Mouse (Mus musculus) intestine, embryonic 16.5 days (tissue): ENCODE measurements around the gene Gm20458. TPM values are rescaled to one million over a fixed set of nuclear protein-coding genes. Genes with fewer than 3 reads are reported as not detected.

ENCODE experiments used
- ATAC-seq: fragments of 200-750 bp; cut with Nextera tagmentation; 2 replicates; pipeline ENCODE4 v1.8.0; 2017; ENCODE audit warnings: moderate TSS enrichment, moderate library complexity
- H3K27ac ChIP-seq: fragments of 300-500 bp; sonication (generic); 2 replicates; pipeline ENCODE4 v1.5.1; 2014; ENCODE audit warnings: mild to moderate bottlenecking, low read length
- H3K27me3 ChIP-seq: fragments of 300-500 bp; sonication (generic); replicated peaks from 2 replicates; pipeline ENCODE4 v1.6.1; 2014; ENCODE audit warnings: low read length, control low read depth, mixed read lengths; ENCODE audit not compliant: control insufficient read depth, insufficient read depth
- H3K36me3 ChIP-seq: fragments of 300-500 bp; sonication (generic); 2 replicates; pipeline ENCODE4 v1.6.1; 2014; ENCODE audit warnings: low read length, control low read depth; ENCODE audit not compliant: control insufficient read depth, insufficient read depth
- H3K4me1 ChIP-seq: fragments of 300-500 bp; sonication (generic); 2 replicates; pipeline ENCODE4 v1.6.1; 2014; ENCODE audit warnings: low read length, control low read depth, mixed read lengths; ENCODE audit not compliant: control insufficient read depth, insufficient read depth
- H3K4me2 ChIP-seq: fragments of 300-500 bp; sonication (generic); 2 replicates; pipeline ENCODE4 v1.6.1; 2014; ENCODE audit warnings: low read depth, low read length, control low read depth
- H3K4me3 ChIP-seq: fragments of 300-500 bp; sonication (generic); 2 replicates; pipeline ENCODE4 v1.5.1; 2014; ENCODE audit warnings: mild to moderate bottlenecking, low read length
- H3K9ac ChIP-seq: fragments of 300-500 bp; sonication (generic); 2 replicates; pipeline ENCODE4 v1.6.1; 2014; ENCODE audit warnings: low read depth, low read length
- H3K9me3 ChIP-seq: fragments of 300-500 bp; sonication (generic); 2 replicates; pipeline ENCODE4 v1.6.1; 2016; ENCODE audit warnings: low read length, control low read depth; ENCODE audit not compliant: control insufficient read depth
- WGBS: fragments of 180-500 bp; shearing (Covaris S2); extraction: QIAGEN DNeasy Blood & Tissue Kit; methylation state at CpG from one replicate; pipeline ENCODE4 v1.1.7; 2014; 5-methylcytosine and 5-hydroxymethylcytosine counted together
- polyA plus RNA-seq: library from polyadenylated mRNA; unstranded; fragments of >200 nt; fragmentation: Nextera tagmentation; extraction: Ambion mirVana; gene quantifications from 2 replicates; pipeline ENCODE4 v1.2.1, GENCODE M21; 2015

Gene Gm20458
- polyA plus RNA-seq, 1 experiment from 2014 or later, result 11.9 TPM

DNA sequence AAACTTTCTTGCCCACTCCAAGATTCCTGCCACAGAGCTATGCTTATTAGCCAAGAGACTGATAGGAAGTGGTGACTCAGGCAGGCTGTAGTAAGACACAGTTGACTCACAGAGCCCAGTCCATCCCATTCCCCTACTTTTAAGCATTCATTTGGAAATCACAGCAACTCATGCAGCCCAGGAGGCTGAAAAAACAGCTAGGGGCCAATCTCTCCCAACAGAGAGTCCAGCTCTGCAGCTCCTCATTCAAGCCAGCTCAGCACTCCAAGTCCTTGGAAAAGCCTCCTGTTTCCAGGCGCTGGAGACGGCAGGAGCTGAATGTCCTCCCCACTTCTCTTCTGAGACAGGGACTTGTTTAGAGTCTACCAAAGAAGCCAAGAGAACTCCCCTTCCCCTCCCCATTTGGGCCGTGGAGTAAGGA is 21.8 kb upstream of the Gm20458 start:
- H3K4me2 ChIP-seq, result peak overlapping the region; percentile 84
- no peaks in the 10 kb centered on the region for H3K27me3 ChIP-seq
- ATAC-seq, result no peak
- 45% methylated on average over 3 of the region's 3 CpGs for WGBS
- no peaks in the 10 kb centered on the region for H3K9me3 ChIP-seq
- peak overlapping the region; percentile 95 for H3K27ac ChIP-seq
- H3K4me3 ChIP-seq, result peak overlapping the region; percentile 30
- H3K9ac ChIP-seq, result peak overlapping the region; percentile 39
- no peaks in the 10 kb centered on the region for H3K36me3 ChIP-seq
- H3K4me1 ChIP-seq, result peaks cover 45% of the 10 kb centered on the region

DNA sequence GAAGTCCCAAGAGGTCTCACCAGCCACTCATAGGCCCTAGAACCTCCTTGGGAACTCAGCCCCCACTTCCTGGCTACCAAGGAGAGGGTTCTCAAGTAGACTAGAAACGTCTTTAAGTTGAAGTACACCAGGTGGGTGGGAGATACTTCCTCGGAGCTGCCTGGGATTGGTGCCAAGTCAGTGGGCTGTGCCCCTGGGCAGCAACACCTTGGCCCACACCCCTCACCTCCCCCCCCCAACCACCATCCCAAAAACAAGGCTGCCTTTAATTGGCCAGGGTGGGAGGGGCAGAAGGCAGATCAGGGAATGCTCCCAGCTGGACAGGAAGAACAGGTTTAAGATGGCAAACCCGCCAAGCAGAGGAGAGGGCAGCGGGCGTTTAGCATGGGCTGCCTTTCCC is 20.5 kb upstream of the Gm20458 start:
- peaks cover 33% of the 10 kb centered on the region for H3K4me1 ChIP-seq
- peak overlapping the region; percentile 76 for H3K4me3 ChIP-seq
- peak overlapping the region; percentile 84 for H3K4me2 ChIP-seq
- H3K9me3 ChIP-seq, result no peaks in the 10 kb centered on the region
- H3K9ac ChIP-seq, result 0 out of 2 replicates have a peak overlapping the region, but pooled peaks have one; percentile 91
- peak overlapping the region; percentile 83 for H3K27ac ChIP-seq
- no peaks in the 10 kb centered on the region for H3K36me3 ChIP-seq
- ATAC-seq, result no peak
- 55% methylated on average over 5 of the region's 5 CpGs for WGBS
- H3K27me3 ChIP-seq, result no peaks in the 10 kb centered on the region

DNA sequence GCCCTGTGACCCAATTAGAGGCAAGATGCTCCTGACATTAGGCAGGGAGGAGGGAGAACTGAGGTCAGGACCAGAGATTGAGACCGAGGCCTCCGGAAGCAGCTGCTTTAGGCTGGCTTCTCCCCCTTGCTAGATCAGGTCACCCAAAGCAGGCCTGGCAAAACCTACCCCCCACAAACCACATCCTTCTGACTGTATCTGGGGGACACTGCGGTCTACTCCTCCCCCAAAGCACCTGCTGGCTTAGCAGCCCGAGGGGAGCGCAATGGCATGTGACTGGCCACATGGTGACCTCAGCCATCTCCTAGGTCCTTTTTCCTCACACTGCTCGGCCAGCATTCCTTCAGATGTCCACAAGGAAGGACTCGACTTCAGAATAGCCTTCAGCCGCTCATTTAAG is 19.6 kb upstream of the Gm20458 start:
- H3K4me1 ChIP-seq, result peaks cover 27% of the 10 kb centered on the region
- no peak for ATAC-seq

DNA sequence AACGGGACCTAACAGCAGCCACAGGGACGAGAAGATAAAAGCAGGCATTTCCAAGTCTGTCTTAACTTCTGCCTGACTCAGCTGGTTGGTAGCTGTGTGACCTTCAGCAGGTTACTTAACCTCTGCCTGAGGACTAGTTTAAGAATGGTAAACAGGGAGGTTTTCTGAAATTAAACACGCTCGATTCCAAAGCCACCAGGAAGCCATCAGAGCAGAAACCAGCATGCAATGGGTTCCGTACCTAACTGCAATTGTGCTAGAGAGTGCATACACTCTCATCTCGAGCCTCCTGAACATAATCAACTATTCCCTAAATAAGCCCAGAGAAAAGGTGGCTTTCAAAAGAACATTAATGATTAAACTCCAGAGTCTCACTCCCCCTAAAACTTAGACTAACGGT is 19.0 kb upstream of the Gm20458 start:
- H3K27me3 ChIP-seq, result no peaks in the 10 kb centered on the region
- no peaks in the 10 kb centered on the region for H3K9me3 ChIP-seq
- no peaks in the 10 kb centered on the region for H3K36me3 ChIP-seq
- ATAC-seq, result no peak
- 20% methylated on average over 7 of the region's 7 CpGs for WGBS
- H3K4me1 ChIP-seq, result peaks cover 21% of the 10 kb centered on the region
- H3K4me2 ChIP-seq, result peak overlapping the region; percentile 84
- H3K4me3 ChIP-seq, result peak overlapping the region; percentile 76
- peak overlapping the region; percentile 91 for H3K9ac ChIP-seq
- peak overlapping the region; percentile 83 for H3K27ac ChIP-seq

More for the DNA sequence above, 19.6 kb upstream of the Gm20458 start:
- Histone ChIP-seq H3K27ac (peak overlapping the region; percentile 83), H3K4me3 (peak overlapping the region; percentile 76), H3K36me3 (no peaks in the 10 kb centered on the region), H3K9ac (peak overlapping the region; percentile 91), H3K4me2 (peak overlapping the region; percentile 84), H3K9me3 (no peaks in the 10 kb centered on the region), H3K27me3 (no peaks in the 10 kb centered on the region)
- 28% methylated on average over 8 of the region's 8 CpGs for WGBS

DNA sequence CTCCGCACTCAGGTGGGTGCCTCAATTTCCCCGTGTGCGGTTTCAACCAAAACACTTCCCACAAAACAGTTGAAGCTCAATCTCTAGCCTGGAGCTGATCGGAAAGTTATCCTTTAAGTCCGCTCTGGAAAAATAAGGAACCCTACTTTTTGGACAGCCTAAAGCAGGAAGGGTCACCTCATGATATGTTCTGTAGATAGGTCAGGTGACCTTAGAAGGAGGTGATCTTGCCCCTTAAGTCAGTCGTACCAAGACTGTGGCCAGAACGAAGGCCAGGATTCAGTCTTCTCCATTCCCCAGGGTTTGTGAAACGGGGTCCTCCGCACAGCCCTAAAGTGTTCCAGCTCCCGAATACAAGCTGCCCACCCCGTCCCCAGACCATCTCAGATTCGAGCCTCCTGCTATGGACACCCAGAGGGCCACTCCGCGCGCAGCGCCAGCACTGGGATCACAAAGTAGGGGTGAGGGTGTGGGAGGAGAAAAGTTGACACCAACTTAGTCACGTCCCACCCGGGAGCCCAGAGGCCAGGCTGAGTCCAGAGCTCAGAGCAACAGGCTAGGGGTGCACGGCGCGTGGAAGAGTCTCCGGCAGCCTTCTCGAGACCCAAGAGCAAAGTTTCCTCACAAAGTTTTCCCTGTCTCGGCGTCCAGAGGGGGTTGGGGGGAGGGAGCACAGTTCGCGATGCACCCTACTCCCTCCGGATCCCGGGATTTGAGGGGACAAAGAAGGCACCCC is 18.3 kb upstream of the Gm20458 start:
- Histone ChIP-seq H3K9me3 (no peaks in the 10 kb centered on the region), H3K4me3 (peak overlapping the region; percentile 76), H3K4me1 (peaks cover 19% of the 10 kb centered on the region), H3K36me3 (no peaks in the 10 kb centered on the region), H3K9ac (peak overlapping the region; percentile 91), H3K4me2 (peak overlapping the region; percentile 84), H3K27ac (peak overlapping the region; percentile 83), H3K27me3 (no peaks in the 10 kb centered on the region)
- peak; percentile 63 for ATAC-seq
- 3% methylated on average over 29 of the region's 29 CpGs for WGBS

DNA sequence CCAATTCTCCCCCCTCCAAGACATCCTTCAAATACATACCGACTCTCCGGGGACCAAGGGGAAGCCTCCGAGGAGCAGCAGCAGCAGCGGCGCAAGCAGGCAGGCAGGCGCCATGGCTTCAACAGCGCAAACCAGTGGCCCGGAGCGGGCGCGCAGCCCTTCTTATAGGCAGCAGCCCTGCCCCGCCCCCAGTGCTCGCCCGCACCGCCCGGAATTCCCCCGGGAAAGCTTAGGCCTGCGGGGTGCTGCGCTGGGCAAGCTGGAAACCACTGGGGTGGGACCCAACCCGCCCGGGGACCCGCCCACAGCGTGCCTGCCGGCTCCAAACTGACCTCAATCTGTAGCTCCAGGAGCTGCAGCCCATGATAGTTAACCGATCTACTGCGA is 17.7 kb upstream of the Gm20458 start:
- Histone ChIP-seq H3K9me3 (no peaks in the 10 kb centered on the region), H3K9ac (peak overlapping the region; percentile 91), H3K4me3 (peak overlapping the region; percentile 76), H3K27ac (peak overlapping the region; percentile 83), H3K4me1 (peaks cover 19% of the 10 kb centered on the region), H3K4me2 (peak overlapping the region; percentile 84), H3K27me3 (no peaks in the 10 kb centered on the region), H3K36me3 (no peaks in the 10 kb centered on the region)
- WGBS, result under 1% methylated on average over 26 of the region's 26 CpGs
- ATAC-seq, result peak; percentile 89

DNA sequence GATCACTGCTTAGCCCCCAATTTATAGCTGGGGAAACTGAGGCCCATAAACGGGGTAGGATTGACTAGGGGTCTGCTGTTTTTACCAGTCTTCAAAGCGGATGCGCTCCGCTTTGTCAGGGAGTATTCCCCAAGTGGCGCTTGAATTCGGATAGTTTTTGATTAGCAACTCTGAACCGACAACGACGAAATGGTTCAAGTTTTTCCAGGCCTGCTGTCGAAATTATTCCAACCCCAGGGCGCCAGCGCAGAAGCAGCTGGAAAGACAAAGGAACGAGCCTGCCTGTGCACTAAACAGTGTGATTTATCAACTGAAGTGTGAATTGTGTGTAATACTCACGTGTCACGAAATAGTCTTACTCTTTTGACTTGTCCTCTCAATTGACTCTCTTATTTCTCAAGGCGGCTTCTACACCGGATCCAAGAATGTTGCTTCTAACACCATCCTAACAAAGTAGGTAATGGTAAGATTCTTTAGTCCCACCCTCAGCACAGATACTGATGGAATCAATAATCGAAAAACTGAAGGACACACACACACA is 17.2 kb upstream of the Gm20458 start, which contains the start of gene Sdc4:
TSS of gene Sdc4 (minus strand) at position 428 of the 541 bp plus-strand sequence.
- 12% methylated on average over 18 of the region's 18 CpGs for WGBS
- Histone ChIP-seq H3K27ac (peak within 1 kb of the TSS; percentile 83), H3K27me3 (no peaks in the 10 kb centered on the region), H3K4me2 (peak within 1 kb of the TSS; percentile 84), H3K9ac (peak within 1 kb of the TSS; percentile 91), H3K9me3 (no peaks in the 10 kb centered on the region), H3K4me3 (peak within 1 kb of the TSS; percentile 76), H3K4me1 (peaks cover 18% of the 10 kb centered on the region), H3K36me3 (no peaks in the 10 kb centered on the region)
- ATAC-seq, result no peak

DNA sequence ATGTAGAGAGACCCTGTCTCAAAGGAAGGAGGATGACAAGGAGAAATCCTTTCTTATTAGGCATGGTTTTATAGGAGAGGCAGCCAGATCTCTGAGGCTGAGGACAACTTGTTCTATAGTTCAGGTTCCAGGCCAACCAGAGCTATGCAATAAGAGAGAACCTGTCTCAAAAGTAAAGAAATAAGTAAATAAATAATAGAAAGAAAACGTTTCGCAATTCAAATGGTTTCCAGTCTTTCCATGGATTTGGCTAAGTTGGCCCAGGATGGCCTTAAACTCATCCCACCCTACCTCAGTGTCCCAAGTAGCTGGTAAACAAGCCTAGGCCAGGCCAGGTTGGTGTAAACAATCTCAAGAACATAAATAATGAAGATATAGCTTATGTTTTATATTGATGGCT is 16.1 kb upstream of the Gm20458 start:
- H3K4me1 ChIP-seq, result peaks cover 17% of the 10 kb centered on the region
- no peaks in the 10 kb centered on the region for H3K9me3 ChIP-seq
- no peaks in the 10 kb centered on the region for H3K27me3 ChIP-seq
- ATAC-seq, result no peak
- H3K27ac ChIP-seq, result no peak overlapping the region
- no peak overlapping the region for H3K4me3 ChIP-seq
- no peaks in the 10 kb centered on the region for H3K36me3 ChIP-seq
- WGBS, result 68% methylated on average over 2 of the region's 2 CpGs
- no peak overlapping the region for H3K9ac ChIP-seq
- no peak overlapping the region for H3K4me2 ChIP-seq

DNA sequence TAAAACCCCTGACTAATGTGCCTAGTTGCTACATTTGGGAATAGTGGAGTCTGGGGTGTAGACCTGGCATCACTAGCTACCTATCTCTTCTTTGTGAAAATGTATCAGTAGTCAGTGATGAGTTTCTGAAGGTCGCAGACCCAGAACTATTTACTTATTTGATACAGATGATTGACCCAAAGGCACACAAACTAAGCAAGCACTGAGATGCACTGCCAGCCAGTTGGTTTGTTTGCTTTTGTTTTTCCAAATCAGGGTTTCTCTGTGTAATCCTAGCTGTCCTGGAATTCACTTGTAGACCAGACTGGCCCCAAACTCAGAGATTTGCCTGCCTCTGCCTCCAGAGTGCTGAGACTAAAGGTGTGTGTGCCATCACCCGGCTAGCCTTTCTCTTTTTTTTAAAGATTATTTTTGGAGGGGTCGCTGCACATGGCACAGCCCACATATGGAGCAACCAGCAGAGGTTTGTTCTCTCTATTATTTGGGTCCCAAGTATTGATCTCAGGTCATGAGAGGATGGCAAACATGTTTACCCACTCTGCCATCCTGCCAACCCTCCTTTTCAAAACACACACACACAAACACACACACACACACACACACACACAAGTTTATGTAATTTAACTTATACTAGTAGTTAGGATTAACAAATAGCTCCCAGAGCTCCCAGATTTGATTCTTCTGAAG is 15.2 kb upstream of the Gm20458 start:
- no peaks in the 10 kb centered on the region for H3K27me3 ChIP-seq
- no peak for ATAC-seq
- no peak overlapping the region for H3K9ac ChIP-seq
- no peaks in the 10 kb centered on the region for H3K36me3 ChIP-seq
- H3K27ac ChIP-seq, result no peak overlapping the region
- H3K4me2 ChIP-seq, result no peak overlapping the region
- no peaks in the 10 kb centered on the region for H3K9me3 ChIP-seq
- no peak overlapping the region for H3K4me3 ChIP-seq
- peaks cover 12% of the 10 kb centered on the region for H3K4me1 ChIP-seq
- 86% methylated on average over 3 of the region's 3 CpGs for WGBS
